Mouse (Mus musculus) small intestine, adult 2 months (tissue): ENCODE measurements at regions not wholly inside any gene's neighbourhood (a gene's known extent, or its start where the extent isn't known, plus 50 kb on each side); places are given as distances from the start of the nearest gene placed in this dataset.

Experiments
- CTCF ChIP-seq: fragments of 200-500 bp; IDR thresholded peaks from 2 replicates; pipeline ENCODE4 v1.5.1; 2012; ENCODE audit warnings: low read depth, mild to moderate bottlenecking, control low read depth, inconsistent platforms, low read length, moderate library complexity, mixed read lengths; ENCODE audit not compliant: insufficient replicate concordance, insufficient read length; ENCODE audit errors: extremely low read depth
- POLR2A ChIP-seq: fragments of 200-500 bp; IDR thresholded peaks from 2 replicates; pipeline ENCODE4 v1.6.1; 2012; ENCODE audit warnings: low read depth, mild to moderate bottlenecking, control low read depth, inconsistent platforms, low read length, moderate library complexity

- no peak for TF ChIP-seq POLR2A
- TF ChIP-seq CTCF: no peak
These were observed 162.3 kb upstream of the 2610301B20Rik start for GRCm38 (mm10) chr4:10711939-10712533.
